16 mouse cellular contexts compared by ENCODE assay signal in genomic region chr14:47178851-47179250, GRCm38 (mm10). TPM values are rescaled to one million over a fixed set of nuclear protein-coding genes. Genes with fewer than 3 reads are reported as not detected.
DNase-seq lines count a peak whose midpoint lies in the region; TF ChIP-seq lines count a peak whose summit lies in the region.
"Had no signal": no experiment of that assay in that cellular context is flagged by ENCODE, and none has a peak within 500 bp of the region (broad histone marks: within the 10 kb centered on the region; RNA-seq: fewer than 3 reads in every experiment).

No protein-coding gene starts in this region.

- peak overlapping the region; percentile 84 for H3K27ac ChIP-seq in gastrocnemius, adult 2 months
- H3K27ac ChIP-seq in heart, adult 2 months: no peak overlapping the region

- TF ChIP-seq POLR2A in heart, adult 2 months (IDR thresholded peaks at IDR 0.05; ENCODE audit: insufficient read depth, low read depth, low read length): no peak

- no peak for TF ChIP-seq CTCF in gastrocnemius, adult 2 months (IDR thresholded peaks at IDR 0.05)
- TF ChIP-seq CTCF in heart, adult 2 months (IDR thresholded peaks at IDR 0.05): no peak

- peaks cover 11% of the 10 kb centered on the region for H3K4me1 ChIP-seq in heart, adult 2 months (ENCODE audit: control insufficient read depth, insufficient read depth, low read length)

- no peaks in the 10 kb centered on the region for H3K27me3 ChIP-seq in heart, adult 2 months (ENCODE audit: control insufficient read depth, insufficient read depth, low read length)
- H3K27me3 ChIP-seq: CH12.LX, Patski had no signal

- no peak for TF ChIP-seq EP300 in heart, adult 2 months (IDR thresholded peaks at IDR 0.05; ENCODE audit: insufficient read depth, low read depth, low read length)

- H3K4me3 ChIP-seq in gastrocnemius, adult 2 months: no peak overlapping the region
- H3K4me3 ChIP-seq in heart, adult 2 months: no peak overlapping the region

- H3K79me2 ChIP-seq in heart, adult 2 months (replicated peaks; ENCODE audit: control insufficient read depth, insufficient read depth, low read length): no peaks in the 10 kb centered on the region; the same call in none of the 2 replicates

- no peak overlapping the region for H3K9ac ChIP-seq in heart, adult 2 months (ENCODE audit: low read depth, low read length)

- DNase-seq in gastrocnemius, adult 2 months: no peak
- DNase-seq in gastrocnemius, adult 18-20 months (ENCODE audit: low spot score): no peak
- peak; percentile 91 for DNase-seq in heart, adult 11 months
- DNase-seq in heart, adult 2 months: no peak
- DNase-seq: adrenal gland, adult 2 months; adrenal gland, adult 8-10 months; adrenal gland, postnatal 10 days; adrenal gland, postnatal 14 days; adrenal gland, postnatal 25 days; adrenal gland, postnatal 36 days; B cell, adult 2 months; cerebellum, adult 11 months; cerebellum, adult 11-12 months had no signal

- H3K36me3 ChIP-seq in heart, adult 2 months (ENCODE audit: control insufficient read depth, insufficient read depth, low read length): no peaks in the 10 kb centered on the region; the same call in none of the 2 replicates
- H3K36me3 ChIP-seq: G1E had no signal

- intact Hi-C loops in gastrocnemius, adult 2 months (cut with DNase I): no loop called here
- intact Hi-C loops in heart, adult 2 months (cut with DNase I): loop anchor here (1.0 kb wide), 1 partner anchor 8 kb away; no protein-coding TSS in a partner anchor

- 94% methylated on average over 5 of the region's 5 CpGs for WGBS in heart, adult 2 months

RNA-seq across cellular contexts. Expression of gene Gch1, which starts 10.4 kb away (rescaled TPM):
- total RNA-seq in gastrocnemius, adult 2 months (2021): 1 to 10 TPM; 2.3 to 3.0 TPM
- 1 to 10 TPM; 1.9 to 3.6 TPM for total RNA-seq in gastrocnemius, adult 18-20 months (2021)
- 1 to 10 TPM; 6.3 to 7.0 TPM for total RNA-seq in heart, adult 2 months (2021)
- polyA plus RNA-seq in heart, adult 2 months (2012; rRNA removed): 4.7 and 8.9 TPM in 2 replicates
